Mouse (Mus musculus): ENCODE data around the gene Rhbdf2.
A peak's percentile ranks its signal among the peaks of the same experiment; 100 is the strongest.
"Not testable (repeated sequence)": the region's sequence is repeated elsewhere in the genome, so short reads cannot be mapped to it uniquely, and the experiment has no call there.

The Rhbdf2 gene

DNA sequence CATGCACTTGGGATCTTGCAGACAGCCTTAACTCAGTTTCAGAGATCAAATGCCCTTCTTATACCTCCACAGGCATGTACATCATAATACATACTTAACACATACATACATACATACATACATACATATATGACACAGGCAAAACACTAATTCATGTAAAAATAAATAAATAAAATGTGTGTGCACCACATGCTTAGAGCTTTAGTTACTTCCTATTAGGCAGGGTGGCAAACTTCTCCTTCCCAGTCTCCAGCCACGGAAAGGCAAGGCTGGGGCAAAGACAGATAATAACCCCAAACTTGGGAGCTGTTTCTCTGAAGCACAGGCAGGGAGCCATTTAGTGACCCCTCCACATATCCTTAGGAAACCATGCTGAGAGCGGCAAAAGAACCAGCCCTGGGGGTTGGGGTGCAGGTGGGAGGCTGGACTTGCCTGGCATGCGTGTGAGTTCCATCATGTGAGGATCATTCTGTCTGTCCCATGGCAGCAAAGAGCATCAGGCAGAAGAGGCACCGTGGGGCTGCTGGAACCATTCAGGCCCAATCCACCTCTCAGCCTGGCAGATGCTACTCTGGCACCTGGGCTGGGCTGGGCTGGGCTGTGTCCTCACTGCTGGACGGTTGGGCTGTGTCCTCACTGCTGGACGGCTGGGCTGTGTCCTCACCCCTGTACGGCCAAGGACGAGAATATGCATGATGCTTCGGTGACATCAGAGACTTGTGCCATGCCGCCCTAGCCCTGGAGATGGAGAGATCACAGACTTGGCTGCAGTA, at the start of gene Rhbdf2:
Gene Rhbdf2, minus strand, starts transcription at position 721 of the 773 bp plus-strand sequence.
- DNase-seq = no peak

DNA sequence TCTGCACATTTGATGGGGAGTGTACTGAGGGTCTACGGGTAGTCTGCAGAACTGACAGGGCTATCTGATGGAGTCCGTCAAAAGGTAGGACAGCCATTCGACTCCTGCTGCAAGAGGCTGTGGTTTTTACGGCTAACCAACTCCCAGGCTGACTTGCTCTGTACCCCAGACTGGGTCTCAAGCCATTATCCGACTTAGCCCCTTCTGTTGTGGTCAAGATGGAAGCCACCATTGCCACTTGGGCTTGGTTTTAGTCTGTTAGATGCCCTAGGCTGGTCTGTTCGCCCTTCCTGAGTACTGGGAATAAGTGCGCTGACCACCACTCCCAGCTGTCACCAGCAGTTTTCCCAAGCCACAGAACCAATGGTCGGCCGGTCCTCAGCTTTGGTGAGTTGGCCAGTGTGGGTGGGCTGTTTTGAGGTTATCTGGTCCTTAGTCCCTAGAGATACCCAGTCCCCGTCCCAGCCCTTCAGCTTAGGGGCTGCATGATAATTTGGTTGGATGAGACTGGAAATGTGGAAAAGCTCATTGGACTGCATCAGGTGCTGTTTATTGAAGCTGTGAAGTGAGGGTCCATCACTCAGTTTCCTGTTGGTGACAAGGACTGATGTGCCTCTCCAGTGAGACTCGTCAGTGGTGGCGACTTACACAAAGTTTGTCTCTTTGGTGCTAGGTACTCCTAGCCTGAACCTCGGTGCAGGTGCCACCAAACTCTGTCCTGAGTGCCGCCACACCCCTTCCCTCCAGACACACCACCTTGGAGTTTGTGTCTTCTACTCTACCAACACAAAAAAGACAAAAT, 49.6 kb upstream of the Rhbdf2 start:
- DNase-seq = no peak

DNA sequence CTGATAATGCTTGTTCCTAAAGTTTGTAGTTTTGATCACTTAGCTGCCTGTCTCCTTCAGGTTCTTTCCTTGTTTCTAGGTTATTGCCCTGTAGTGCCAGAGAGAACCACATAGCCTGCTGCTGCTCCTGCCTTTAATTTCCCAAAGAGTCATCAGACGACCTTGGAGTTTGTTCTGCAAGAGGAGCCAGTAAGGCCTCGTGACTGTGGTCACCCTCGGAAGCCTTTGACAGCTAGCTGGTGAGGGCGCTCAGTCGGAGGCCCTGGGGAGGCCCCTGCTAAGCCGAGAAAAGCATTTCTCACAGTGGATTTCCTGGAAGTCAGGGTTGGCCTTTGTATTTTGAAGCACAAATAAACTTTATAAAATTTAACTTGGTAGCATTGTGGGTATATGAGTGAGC, 48.6 kb upstream of the Rhbdf2 start:
- peak; percentile 93 for DNase-seq

DNA sequence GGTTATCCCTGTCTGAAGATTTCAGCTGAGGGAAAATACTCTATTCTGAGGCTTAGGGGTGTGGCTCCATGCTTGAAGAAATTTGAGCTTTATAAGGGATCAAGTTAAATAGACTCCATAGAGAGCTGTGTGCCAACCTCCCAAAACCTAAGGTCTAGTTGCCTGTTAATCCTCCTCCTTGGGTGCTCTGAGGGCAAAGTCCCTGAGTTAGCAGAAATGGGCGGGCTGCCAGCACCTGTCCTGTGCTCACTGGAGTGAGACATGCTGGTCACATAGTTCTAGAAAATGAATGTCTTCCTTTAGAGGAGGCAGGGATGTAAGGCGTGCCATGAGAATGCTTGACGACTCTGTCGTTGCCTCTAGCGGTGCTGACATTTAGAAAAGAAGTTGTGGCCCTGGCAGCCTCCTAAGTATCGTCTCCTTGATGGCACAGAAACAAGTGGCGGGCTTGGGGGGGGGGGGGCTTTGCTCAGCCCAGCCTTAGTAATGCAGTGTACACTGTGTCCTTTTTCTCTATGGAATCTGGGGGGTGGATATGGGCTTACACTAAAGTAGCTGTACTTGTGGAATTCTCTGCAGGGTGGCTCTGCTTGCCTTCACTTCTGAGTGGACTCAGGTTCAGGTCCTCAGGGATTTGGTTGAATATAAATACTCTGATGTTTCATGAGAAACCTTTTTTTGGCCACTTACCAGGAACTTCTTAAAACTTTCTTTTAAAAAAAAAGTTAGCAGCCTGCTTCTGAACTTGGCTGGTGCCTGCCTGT, 48.0 kb upstream of the Rhbdf2 start:
- peak; percentile 97 for DNase-seq

DNA sequence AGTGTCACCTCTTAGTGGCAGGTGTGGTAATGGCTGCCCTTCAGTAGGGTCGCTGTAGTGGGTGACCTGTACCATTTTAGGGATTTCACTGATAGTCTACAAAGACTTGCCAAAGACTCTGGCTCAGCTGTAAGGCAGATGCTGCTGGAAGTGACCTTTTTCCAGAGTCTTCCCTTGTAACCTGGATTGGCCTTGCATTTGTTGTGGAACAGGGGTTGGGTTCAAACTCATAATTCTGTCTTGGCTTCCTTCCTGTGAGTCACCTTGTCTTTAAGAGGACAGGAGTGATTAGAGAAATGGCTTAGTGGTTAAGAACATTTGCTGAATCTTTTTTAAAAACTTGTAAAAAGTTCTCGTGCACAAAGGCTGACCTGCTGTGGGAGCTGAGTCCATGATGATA, 46.6 kb upstream of the Rhbdf2 start:
- no peak for DNase-seq

DNA sequence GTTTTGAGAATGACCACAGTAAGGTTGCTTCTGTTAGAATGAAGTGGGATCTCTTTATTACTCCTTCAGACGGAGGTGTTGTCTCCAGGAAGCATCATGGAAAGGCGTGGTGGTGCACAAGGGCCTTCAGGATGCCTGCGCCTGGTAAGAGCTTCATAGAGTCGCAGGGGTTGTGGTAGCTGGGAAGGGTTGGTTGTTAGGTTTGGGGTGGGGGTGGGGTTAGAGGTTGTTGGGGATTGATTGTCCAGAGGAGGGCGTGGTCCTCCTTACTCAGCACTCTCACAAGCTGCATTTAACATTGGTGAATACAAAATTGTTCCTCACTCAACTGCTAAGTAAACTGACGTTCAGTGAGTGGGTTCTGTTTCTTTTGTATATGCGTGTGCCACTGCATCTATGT, 45.8 kb upstream of the Rhbdf2 start:
- no peak for DNase-seq

DNA sequence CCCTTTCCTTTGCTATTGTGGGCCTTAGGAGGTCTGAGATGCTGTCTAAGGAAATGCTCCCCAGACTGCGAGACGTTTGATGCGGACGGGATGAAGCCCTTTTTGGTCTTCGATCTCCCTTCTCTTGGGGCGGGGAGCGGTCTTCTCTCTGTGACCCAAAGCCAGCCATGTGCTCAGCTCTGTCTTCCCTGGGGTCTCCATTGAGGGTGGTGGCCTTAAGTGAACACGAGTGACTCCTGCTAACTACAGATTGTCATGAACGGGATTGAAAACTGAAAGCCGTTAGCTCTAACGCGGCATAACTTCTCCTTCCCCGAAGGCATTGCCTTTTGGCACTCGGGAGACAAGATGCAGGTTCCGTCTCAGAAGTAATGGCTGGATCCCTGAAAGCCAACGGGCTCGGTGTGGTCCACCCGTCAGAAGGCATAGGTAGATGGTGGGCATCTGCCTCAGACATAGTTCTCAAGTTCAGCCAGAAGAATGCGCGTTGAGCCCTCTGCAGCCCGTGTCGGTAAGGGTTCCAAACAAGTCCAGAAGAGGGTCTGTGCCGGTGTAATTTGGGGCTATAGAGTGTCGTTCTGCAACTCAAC, 45.1 kb upstream of the Rhbdf2 start:
- DNase-seq = no peak

DNA sequence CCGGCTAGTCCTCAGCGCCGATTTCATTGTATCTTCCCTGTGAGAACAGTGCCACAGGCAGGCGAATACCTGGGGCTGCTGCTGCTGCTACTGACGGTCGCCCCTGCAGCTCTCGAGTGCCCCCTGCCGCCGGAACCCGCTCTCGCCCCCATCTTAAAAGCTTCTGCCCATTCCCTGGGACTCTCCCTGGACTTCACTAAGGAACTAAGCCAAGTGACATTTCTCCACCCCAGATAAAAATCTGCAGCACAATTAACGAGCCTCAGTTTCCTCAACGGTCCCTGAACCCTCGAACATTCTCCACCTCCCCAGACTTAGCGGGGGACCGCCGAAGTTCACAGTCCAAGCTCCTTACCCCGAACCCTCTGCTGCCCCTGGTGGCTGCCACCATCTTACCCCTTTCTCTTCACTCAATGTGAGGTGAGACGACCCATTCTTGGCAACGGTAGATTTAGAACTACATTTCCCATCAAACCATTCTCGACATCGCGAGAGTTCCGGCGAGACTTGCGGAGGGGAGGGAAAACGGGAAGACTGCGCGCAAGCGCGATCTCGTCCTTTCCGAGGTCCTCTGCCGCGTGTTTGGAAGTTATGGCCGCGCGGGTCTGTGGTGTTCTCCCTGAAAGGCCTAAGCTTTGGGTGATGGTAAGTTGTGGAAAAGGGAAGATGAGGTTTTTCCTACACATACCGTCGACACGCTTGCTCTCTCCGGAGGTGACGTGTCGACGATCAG, 44.5 kb upstream of the Rhbdf2 start:
- DNase-seq = peak; percentile 99

DNA sequence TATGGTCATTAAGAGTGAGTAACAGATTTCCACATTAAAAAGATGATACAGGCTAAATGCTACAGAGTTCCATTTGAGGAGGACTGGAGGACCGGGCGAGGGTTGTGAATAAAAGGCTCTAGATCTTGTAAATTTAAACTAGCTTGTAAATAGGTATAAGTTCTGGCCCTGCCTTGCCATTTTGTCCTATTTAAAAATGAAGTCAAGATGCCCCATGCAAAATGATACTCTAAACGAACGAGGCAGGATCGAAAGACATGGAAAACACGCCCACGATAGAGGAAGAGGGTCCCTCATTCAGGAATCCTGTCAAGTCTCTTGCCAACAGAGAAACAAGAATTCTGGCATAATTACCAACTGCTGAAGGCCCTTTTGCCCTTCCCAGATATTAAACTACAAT, 43.6 kb upstream of the Rhbdf2 start:
- no peak for DNase-seq

DNA sequence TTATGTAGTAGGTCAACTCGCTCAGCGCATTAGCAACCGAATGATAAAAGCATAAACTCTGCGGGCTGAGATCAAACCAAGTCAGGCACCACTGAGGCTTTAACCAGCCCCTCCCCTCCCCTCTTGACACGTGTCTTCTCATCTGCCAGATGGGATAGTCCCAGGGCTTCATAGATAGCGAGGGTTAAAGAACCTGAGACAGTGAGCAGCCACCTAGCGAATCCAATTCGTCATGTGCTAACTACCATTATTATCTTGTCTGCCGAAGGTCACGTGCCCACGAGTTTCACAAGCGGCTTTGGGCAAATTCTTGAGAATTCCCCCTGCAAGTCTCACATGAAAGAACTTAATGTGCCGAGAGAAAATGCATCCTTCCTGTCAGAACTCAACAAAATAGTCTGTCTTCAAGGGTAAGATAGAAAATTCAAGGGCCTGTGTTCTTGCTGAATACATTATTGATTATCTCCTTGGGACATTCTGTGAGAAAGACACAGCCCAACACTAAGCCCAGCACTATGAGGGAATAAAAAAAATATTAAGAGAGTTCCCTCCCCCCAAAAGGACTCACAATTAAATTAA, 43.1 kb upstream of the Rhbdf2 start:
- no peak for DNase-seq

DNA sequence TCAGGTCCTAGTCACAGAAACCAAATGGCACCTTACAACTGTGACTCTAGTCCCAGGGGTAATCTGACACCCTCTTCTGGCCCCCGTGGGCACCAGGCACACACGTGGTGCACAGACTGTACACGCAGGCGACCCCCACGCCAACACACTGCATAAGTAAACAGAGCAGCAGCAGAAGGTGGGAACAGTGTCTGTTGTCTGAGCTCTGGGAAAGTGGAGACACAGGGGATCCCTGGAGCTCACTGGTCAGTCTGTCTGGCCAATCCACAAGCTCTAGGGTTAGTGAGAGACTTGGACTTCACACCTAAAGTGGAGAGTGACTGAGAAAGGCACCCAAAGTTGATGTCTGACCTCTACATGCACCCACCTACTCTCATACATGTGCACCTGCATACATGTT, 42.5 kb upstream of the Rhbdf2 start:
- no peak for DNase-seq

DNA sequence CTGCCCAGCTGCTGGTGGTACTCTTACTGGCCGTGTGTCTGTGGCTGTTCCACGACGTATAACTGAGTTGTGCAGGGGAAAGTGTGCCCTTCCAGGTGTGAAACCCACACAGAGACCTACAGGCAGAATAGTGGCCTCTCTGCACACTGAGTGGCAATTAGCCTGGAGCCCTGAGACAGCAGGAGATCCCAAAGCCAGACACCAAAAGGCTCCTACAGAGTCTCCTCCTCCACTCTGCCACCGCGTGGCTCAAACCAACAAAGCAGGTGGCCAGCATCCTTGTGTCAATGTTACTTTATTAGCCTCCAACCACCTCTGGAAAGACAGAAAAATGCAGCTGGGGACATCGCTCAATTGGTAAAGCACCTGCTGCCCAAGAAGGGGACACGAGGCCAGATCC, 42.0 kb upstream of the Rhbdf2 start:
- DNase-seq = peak; percentile 63

DNA sequence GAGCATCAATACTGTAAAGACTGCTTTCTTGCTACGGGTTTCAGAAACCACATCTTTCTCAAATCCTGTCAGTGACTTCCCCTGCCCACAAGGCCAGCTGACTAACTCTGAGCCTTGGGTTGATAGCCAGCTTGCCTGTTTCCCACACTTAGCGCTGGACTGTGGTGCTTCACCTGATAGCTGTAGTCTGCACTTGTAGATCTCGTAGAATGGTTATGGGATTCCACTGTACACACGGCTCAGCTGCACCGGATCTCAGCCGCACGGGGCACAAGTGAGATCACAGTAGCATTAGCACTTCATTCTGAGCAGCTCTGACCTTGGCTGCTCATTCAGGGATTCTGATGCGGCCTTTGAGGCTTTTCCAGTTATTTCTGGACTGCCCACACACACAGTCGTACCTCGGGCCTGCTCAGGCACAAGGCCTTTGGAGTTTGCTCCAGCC, 41.6 kb upstream of the Rhbdf2 start:
- peak; percentile 72 for DNase-seq

DNA sequence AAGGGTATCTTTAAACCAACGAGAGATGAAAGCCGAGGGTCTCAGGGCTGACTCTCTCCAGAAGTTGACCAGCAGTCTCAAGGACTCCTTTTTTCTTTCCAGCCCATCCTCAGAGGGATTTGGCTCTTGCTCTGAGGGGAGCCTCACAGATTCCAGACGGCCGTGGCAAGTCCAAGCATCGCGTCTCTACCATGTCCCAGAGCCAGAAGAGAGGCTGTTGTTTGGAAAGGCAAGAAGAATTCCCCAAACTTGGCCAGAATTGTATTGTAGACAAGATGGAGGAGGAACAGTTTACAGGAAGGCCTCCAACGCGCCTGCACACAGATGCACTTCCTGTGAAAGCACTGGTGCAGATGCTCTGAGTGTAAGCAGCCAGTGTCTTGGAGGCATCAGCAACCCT, 41.1 kb upstream of the Rhbdf2 start:
- DNase-seq = no peak

DNA sequence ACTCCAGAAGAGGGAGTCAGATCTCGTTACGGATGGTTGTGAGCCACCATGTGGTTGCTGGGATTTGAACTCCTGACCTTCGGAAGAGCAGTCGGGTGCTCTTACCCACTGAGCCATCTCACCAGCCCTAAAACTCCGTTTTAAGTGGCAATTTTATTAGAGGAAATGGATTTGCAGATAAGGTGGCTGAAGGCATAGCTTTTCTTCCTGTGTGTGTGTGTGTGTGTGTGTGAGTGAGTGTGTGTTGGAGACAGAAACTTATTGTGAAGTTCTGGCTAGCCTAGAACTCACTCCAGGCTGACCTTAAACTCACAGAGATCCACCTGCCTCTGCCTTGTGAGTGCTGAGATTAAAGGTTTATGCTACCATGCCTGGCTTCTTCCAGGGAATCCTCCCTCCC, 40.2 kb upstream of the Rhbdf2 start:
- not testable (repeated sequence) for DNase-seq

DNA sequence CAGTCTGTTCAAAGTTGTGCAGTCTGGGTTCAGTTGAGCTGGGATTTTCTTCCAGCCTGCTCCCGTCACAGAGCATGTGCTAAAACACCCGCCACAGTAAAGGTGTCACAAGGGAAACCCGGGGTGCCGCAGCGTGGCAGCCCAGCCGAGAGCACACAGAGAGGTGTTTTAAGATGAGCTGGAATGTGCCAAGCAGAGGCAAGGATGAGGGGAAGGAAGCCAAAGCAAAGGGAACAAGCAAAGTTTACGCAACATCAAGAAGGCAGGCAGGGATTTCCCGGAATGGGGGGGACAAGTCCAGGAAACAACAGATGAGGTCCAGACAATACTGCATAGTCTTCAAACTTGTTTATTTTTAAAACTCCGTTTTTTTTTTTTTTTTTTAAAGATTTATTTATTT, 39.7 kb upstream of the Rhbdf2 start:
- DNase-seq = no peak

DNA sequence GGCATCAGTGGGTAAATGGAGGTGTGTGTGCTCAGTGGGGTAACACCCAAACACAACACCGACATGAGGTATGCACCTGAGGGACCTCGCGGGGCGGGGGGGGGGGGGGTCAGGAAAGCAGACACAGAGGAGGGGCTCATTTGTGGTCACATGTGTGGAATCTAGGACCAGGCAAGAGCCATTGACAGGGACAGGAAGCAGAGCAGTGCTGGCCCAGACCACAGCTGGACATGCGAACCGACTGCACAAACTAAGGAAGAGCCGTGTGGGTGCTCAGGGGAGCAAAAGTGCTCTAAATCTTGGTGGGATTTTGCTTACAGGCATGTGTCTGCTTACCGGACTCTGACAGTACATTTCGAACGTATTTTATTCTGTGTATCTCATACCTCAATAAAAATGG, 38.5 kb upstream of the Rhbdf2 start:
- DNase-seq = no peak

DNA sequence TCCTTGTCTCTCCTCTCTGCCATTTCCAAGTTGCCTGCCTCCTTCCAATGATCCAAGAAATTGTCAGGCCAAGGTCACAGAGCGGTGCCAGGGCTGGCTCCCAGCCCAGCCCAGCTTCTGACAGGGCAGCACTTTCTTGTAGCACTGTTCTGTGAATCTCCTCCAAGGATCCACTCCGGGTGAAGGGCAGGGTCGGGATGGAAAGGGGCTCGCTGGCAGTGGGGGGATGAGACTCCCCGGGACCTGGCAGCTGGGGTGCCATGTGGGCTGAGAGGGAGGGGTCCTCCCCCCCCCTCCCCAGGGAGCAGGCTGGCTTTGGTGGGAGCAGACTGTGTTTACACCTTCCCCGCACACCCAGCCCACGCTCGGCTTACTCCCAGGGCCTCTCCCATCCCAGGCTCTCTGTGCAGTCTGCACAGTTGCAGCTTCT, 35.1 kb upstream of the Rhbdf2 start:
- DNase-seq = peak; percentile 72

DNA sequence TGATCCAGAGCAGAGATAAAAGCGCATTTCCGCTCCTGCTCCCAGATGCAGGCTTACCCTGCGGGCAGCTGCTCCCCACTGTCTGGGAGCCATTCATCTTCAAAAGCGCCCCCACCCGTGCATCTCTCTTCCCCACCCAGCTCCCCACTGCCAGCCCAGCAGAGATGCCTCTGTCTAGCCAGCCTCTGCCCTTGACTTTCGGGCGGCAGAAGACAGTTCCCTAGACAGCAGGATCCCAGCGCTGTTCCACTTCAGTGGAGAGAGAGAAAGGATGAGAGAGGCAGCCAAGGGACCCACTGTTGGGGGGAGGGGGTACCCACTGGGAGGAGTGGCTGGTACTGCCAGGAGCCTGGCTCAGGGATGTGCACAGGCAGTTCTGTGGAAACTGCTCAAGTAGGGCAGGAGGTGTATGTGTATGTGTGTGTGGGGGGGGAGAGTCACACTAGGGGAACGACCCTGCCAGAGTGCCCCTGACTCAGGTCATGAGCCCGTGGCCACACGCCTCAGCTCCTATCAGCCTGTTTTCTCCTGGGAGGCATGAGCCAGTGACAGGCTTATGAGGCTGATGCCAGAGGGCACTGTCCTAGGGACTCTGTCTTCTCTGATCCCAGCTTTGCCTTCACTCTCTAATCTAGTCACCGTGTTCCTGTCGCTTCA, 34.6 kb upstream of the Rhbdf2 start:
- no peak for DNase-seq

DNA sequence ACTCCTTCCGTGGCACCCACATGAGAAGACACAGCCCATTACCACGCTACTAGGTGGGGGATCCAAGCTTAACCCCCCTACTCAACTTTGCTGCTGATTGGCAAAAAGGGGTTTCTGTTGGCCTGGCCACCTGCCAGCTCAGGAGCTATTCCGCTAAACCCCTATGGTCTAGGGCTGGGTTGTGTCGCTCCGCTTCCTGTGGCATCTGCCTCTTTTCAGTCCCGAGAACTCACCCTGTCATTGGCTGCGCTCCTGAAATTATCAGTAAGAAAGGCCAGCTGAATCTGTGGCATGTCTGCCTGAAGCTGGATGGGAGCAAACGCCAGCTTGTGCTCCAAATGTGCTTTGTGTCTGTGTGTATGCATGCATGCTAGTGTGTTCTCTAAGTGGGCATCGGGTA, 33.4 kb upstream of the Rhbdf2 start:
- no peak for DNase-seq

DNA sequence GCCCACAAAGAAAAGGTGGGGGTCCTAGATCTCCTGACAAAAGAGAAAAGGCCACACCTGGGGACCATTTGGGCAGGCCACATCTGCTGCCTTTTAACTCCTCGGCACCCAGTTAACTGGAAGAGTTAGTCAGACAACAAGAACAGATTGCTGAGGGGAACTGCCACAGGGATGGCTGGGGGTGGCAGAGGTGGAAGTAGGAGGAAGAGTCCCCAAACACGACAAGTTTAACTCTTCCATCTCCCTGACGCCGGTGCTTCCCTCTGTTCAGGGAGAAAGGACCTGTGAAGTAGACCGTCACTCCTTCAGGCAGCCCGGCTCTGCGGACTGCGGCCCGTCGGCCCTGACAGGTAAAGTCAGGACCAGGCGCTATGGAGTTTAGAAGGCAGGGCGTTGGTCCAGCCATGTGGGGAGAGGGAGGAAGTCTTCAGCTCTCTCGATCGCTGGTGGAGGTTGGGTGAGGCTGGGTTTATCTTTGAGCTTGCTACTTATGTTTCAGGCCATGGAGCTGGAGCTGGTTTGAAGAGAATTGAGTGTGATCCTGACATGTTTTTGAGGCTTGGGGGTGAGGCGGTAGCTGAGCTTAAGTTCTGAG, 32.3 kb upstream of the Rhbdf2 start:
- no peak for DNase-seq

All from kidney, adult 9 months (tissue).